Mouse (Mus musculus) embryonic facial prominence, embryonic 12.5 days (tissue): Measurements from ENCODE around the gene Aff1. TPM values are rescaled to one million over a fixed set of nuclear protein-coding genes. Genes with fewer than 3 reads are reported as not detected.

Experiments
- ATAC-seq: fragments of 200-750 bp; cut with Nextera tagmentation; 2 replicates; pipeline ENCODE4 v1.8.0; 2017; ENCODE audit not compliant: insufficient number of reproducible peaks, insufficient read depth, low FRiP score, low TSS enrichment
- H3K27ac ChIP-seq: fragments of 300-500 bp; sonication (generic); 2 replicates; pipeline ENCODE4 v1.5.1; 2016; ENCODE audit warnings: mild to moderate bottlenecking
- H3K27me3 ChIP-seq: fragments of 300-500 bp; sonication (generic); 2 replicates; pipeline ENCODE4 v1.6.1; 2016; ENCODE audit warnings: mild to moderate bottlenecking, moderate library complexity
- H3K36me3 ChIP-seq: fragments of 300-500 bp; sonication (generic); 2 replicates; pipeline ENCODE4 v1.6.1; 2016; ENCODE audit warnings: mild to moderate bottlenecking
- H3K4me1 ChIP-seq: fragments of 300-500 bp; sonication (generic); 2 replicates; pipeline ENCODE4 v1.6.1; 2016
- H3K4me2 ChIP-seq: fragments of 300-500 bp; sonication (generic); replicated peaks from 2 replicates; pipeline ENCODE4 v1.6.1; 2016; ENCODE audit warnings: mild to moderate bottlenecking, moderate library complexity
- H3K4me3 ChIP-seq: fragments of 300-500 bp; sonication (generic); 2 replicates; pipeline ENCODE4 v1.5.1; 2016; ENCODE audit warnings: mild to moderate bottlenecking
- H3K9ac ChIP-seq: fragments of 300-500 bp; sonication (generic); 2 replicates; pipeline ENCODE4 v1.6.1; 2016; ENCODE audit warnings: mild to moderate bottlenecking, moderate library complexity
- H3K9me3 ChIP-seq: fragments of 300-500 bp; sonication (generic); 2 replicates; pipeline ENCODE4 v1.6.1; 2016; ENCODE audit warnings: mild to moderate bottlenecking, moderate library complexity
- WGBS: fragments of 180-500 bp; shearing (Covaris S2); methylation state at CpG from one replicate; pipeline ENCODE4 v1.1.7; 2016; 5-methylcytosine and 5-hydroxymethylcytosine counted together
- polyA plus RNA-seq: library from polyadenylated mRNA; unstranded; fragments of >200 nt; fragmentation: Nextera tagmentation; extraction: Ambion mirVana; gene quantifications from 2 replicates; pipeline ENCODE4 v1.2.1, GENCODE M21; 2016

The Aff1 gene
- polyA plus RNA-seq, 1 experiment from 2014 or later: 4.8 TPM

DNA sequence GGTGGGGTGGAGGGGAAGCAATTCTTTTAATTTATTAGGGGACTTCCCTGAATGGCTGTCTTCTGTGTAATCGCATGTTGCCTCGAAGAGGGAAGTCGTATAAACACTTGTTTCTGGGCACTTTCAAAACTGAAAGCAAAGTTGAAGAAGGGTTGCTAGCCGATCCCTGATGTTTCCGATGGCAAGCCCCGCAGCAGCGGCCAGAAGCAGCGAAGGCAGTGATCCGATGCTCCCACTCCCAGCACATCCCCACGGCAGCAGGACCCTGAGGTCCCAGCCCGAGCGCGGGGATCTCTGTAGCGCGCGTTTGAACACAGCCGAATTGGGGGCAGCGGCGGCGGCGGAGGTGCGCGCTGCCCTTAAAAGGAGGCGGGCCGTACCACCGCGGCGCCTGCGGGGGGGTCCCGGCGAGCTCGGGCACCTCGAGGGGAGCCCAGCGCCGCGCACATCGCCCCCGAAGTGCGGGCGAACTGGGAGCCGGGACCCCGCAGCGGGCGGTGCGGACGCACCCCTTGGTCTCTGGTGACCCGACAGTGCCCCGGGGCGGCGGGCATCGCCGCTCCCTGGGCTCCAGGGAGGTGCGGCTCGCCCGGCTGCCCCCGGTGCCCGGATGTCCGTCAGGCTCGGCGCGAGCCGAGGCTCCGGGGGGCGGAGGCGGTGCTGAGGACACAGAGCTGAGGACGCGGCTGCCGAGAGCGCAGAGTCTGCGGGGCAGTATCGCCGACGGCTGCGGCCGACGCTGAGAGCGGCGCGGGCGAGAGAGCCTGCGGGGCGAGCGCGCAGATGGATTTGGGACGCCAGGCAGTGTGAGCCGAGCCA, 61.5 kb downstream of the Aff1 start:
- H3K36me3 ChIP-seq: no peaks in the 10 kb centered on the region
- H3K27me3 ChIP-seq: 0 out of 2 replicates have a peak, but pooled peaks cover 9% of the 10 kb centered on the region
- H3K4me1 ChIP-seq: 0 out of 2 replicates have a peak, but pooled peaks cover 3% of the 10 kb centered on the region
- no peaks in the 10 kb centered on the region for H3K9me3 ChIP-seq
- H3K4me2 ChIP-seq: peak overlapping the region; percentile 72
- peak overlapping the region; percentile 64 for H3K4me3 ChIP-seq
- H3K27ac ChIP-seq: peak overlapping the region; percentile 81
- under 1% methylated on average over 66 of the region's 86 CpGs for WGBS
- H3K9ac ChIP-seq: peak overlapping the region; percentile 65
- peak; percentile 91 for ATAC-seq

DNA sequence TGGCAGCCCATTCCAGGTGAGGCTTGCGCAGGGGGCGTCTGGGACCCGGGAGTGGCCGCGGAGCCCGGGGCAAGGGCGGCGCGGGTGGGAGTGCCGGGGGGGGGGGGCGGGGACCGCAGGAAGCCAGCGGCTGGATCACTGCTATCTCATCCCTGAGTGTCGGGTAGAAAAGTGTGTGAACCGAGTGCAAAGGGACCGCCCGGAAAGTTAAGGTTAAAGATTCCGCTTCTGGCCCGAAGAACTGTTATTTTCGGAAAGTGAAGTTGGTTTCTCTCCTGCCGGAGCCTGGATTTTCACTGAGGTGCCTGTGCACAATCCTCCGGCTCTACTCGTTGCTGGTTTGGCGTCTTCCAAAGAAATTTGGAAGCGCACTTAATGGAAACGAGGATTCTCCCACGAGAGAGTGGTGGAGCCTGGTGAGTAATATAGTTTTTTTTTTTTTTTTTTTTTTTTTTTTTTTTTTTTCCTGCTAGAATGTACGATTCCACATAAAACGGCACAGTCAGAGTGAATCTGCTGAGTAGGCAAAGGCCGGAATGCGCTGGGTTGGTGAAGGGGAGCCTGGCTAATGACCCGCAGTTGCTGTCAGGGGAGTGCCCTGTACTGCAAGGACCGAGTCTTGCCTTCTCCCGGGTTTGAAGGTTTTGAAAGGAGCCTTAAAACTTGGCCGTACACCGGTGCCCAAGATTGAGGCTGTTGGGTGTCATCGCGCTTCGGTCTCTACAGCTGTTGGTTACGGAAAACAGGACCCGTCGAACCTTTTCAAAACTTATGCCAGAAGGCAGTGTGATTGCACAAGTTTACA, 62.4 kb downstream of the Aff1 start:
- H3K27me3 ChIP-seq: 0 out of 2 replicates have a peak, but pooled peaks cover 9% of the 10 kb centered on the region

DNA sequence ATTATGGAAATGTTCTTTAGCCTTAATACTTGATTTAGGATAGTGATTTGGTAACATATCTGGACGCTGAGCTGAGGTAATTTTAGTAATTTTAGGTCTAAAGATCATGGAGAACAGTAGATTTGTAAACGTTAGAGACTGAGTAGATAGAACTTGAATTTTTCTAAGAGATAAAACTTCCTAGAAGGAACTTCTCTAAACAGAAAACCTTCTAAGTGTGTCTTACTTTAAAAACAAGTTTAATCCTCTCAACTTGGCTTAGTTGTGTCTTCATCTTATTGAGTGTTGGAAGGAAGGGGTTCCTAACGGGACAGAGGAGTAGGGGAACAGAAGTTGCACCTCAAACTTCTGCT, 62.9 kb downstream of the Aff1 start:
- Histone ChIP-seq H3K27ac (no peak overlapping the region), H3K9ac (no peak overlapping the region), H3K4me2 (peak overlapping the region; percentile 72), H3K4me1 (peaks cover 6% of the 10 kb centered on the region; the same call in 1 of the 2 replicates), H3K36me3 (no peaks in the 10 kb centered on the region), H3K4me3 (peak overlapping the region; percentile 64), H3K9me3 (no peaks in the 10 kb centered on the region), H3K27me3 (0 out of 2 replicates have a peak, but pooled peaks cover 9% of the 10 kb centered on the region)
- 42% methylated on average over 3 of the region's 3 CpGs for WGBS
- no peak for ATAC-seq

More for the DNA sequence above, 62.4 kb downstream of the Aff1 start:
- peak overlapping the region; percentile 65 for H3K9ac ChIP-seq
- 3% methylated on average over 40 of the region's 42 CpGs for WGBS
- H3K4me3 ChIP-seq: peak overlapping the region; percentile 64
- no peaks in the 10 kb centered on the region for H3K36me3 ChIP-seq
- ATAC-seq: no peak; the same call in 1 of the 2 replicates
- H3K4me2 ChIP-seq: peak overlapping the region; percentile 72
- peak overlapping the region; percentile 81 for H3K27ac ChIP-seq
- 0 out of 2 replicates have a peak, but pooled peaks cover 3% of the 10 kb centered on the region for H3K4me1 ChIP-seq
- H3K9me3 ChIP-seq: no peaks in the 10 kb centered on the region

DNA sequence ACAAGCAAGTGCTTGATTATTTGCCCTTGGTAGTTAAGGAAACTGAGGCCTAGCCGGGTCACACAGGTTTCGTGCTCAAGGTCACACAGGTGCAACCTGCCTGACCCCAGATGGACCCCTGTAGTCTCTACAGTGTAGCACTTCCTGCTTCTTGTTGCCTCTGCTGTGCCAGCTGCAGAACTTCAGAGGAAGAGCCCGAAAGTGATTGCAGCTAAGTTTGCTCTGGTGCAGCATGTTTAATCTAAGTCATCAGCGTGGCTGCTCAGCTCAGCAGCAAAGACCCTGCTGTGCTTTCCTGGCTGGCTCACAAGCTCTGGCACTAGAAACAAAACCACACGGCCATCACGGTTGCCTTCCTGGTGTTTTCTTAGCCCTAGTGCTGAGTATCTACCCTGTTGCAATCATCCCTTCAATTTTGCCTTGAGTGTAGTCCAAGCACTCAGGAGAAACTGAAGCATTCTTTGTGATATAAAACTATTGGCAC, 64.1 kb downstream of the Aff1 start:
- no peaks in the 10 kb centered on the region for H3K36me3 ChIP-seq
- H3K27ac ChIP-seq: no peak overlapping the region
- ATAC-seq: no peak
- no peak overlapping the region for H3K9ac ChIP-seq
- H3K4me1 ChIP-seq: peaks cover 14% of the 10 kb centered on the region; the same call in 1 of the 2 replicates
- WGBS: 53% methylated on average over 6 of the region's 6 CpGs
- no peak overlapping the region for H3K4me2 ChIP-seq
- no peak overlapping the region for H3K4me3 ChIP-seq
- no peaks in the 10 kb centered on the region for H3K9me3 ChIP-seq
- 0 out of 2 replicates have a peak, but pooled peaks cover 5% of the 10 kb centered on the region for H3K27me3 ChIP-seq

DNA sequence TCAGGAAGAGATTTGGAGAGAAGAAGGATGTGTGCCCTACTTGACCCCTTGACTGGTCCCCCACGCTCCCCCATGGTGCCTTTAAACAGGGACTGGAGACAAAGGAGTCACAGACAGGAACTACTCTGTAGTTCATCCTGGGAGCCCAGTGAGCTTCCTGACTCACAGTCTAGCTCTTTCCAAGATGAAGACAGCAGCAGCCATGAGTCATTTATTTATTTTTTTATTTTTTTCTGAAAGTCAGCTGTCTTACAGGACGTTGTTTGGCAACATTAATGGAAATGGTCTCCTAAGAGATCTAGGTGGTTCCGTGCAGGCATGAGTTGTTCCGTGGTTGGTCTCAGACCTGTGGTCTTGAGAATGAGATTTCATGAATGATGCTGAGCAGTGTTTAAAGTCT, 66.3 kb downstream of the Aff1 start:
- Histone ChIP-seq H3K4me3 (no peak overlapping the region), H3K27ac (no peak overlapping the region), H3K9me3 (no peaks in the 10 kb centered on the region), H3K4me2 (no peak overlapping the region), H3K27me3 (0 out of 2 replicates have a peak, but pooled peaks cover 2% of the 10 kb centered on the region), H3K4me1 (peaks cover 11% of the 10 kb centered on the region; the same call in 1 of the 2 replicates), H3K36me3 (no peaks in the 10 kb centered on the region), H3K9ac (no peak overlapping the region)
- 69% methylated on average over 4 of the region's 4 CpGs for WGBS
- no peak for ATAC-seq

DNA sequence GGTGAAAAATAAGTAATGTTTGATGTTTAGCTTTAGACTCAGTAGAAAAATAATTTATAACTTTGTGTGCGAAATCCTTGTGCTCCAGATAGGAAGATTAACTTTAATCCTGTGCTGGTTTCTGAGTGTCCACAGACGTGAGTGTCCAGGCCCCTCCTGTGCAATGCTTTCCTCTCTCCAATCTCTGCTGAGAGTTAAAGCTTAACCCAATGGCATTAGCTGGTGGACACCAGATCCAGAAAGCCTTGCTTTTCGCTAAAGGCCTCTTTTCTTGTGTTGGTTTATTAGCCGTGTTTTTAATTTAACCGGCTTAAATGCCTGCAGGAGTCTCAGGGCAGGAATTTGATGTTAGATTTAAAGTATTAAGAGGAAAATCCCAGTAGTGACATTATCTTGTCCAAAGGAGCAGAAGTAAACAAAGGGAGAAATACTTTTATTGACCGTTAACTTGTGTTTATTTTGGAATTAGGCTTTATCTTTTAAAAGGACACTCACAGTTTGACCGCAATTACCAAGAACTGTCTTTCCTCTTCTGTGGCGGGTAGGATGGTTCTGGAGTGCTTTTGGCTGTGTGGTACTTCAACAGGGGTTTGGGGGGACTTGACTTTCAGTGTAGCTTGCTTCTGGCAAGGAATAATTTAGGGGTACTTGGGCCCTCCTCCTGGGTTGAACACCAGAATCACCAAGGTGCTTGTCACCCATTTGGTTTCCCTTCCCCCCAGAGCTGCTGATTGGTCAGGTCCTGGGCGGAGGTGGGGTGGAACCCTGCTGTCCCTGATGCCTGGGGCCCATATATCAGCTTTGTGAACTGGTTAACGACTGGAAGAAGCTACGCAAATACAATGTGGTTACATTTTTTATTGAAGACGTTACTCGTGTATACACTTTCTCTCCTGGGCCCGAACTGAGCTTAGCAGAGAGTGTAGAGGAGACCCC, 67.6 kb downstream of the Aff1 start:
- WGBS: 42% methylated on average over 14 of the region's 14 CpGs
- Histone ChIP-seq H3K4me3 (peak overlapping the region; percentile 32), H3K4me1 (peaks cover 11% of the 10 kb centered on the region; the same call in 1 of the 2 replicates), H3K27me3 (0 out of 2 replicates have a peak, but pooled peaks cover 2% of the 10 kb centered on the region), H3K36me3 (no peaks in the 10 kb centered on the region), H3K27ac (no peak overlapping the region), H3K9ac (0 out of 2 replicates have a peak overlapping the region, but pooled peaks have one; percentile 31), H3K4me2 (peak overlapping the region; percentile 67), H3K9me3 (no peaks in the 10 kb centered on the region)
- ATAC-seq: 0 out of 2 replicates have a peak, but pooled peaks have one; percentile 15

DNA sequence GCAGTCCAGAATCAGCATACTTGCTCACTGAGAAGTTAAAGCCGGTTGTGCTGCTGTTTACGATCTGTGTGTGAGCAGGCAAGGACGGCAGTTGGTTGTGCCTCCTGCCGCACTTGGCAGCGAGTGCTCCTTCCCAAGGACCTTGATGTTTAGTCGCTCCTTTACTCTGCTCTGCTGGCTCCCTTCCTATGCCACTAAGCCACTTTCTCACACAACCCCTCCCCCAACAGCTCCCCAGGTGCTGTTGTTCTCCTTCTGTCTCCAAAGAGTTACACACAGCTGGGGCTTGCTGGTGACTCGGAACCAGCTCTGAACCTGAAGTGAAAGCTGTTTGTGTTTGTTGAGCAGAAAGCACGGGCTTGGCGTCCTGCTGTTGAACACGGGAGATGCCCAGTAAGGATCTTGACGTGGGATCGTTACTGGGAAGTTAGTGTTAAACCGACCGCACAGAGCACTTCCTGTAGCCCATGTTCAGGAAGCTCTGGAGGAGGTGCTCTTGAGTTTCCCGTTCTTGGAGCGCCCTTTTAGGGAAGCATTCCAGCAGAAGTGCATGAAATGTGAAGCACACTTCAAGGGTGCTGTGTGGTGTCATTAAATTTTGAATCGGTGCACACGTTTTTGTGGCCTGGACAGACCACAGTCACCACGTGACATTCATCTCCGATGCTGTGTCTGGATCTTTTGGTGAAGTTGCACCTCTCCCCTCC, 68.4 kb downstream of the Aff1 start:
- H3K4me2 ChIP-seq: peak overlapping the region; percentile 67
- H3K36me3 ChIP-seq: no peaks in the 10 kb centered on the region
- peaks cover 11% of the 10 kb centered on the region; the same call in 1 of the 2 replicates for H3K4me1 ChIP-seq
- H3K9me3 ChIP-seq: no peaks in the 10 kb centered on the region
- no peak for ATAC-seq
- peak overlapping the region; percentile 31; the same call in 1 of the 2 replicates for H3K9ac ChIP-seq
- 2% methylated on average over 20 of the region's 20 CpGs for WGBS
- H3K4me3 ChIP-seq: peak overlapping the region; percentile 32
- no peak overlapping the region for H3K27ac ChIP-seq
- H3K27me3 ChIP-seq: 0 out of 2 replicates have a peak, but pooled peaks cover under 1% of the 10 kb centered on the region

DNA sequence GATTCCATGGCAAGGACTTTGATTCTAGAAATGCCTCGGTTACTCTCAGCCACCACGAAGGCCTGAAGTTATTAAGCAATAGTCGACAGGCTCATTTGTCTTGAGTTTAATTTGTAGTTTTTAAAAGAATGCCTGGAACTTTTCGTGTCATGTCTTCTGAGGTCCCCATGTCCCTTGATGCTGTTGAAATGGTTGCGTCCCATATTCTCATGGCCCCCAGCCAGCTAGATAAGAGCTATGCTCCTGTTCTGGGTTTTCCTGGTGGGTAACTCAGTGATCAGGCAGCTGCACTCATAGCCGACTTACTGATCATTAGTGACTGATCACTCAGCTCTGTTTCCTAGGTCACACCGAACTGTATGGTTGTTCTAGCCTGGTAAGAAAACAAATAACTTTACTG, 69.6 kb downstream of the Aff1 start:
- WGBS: 85% methylated on average over 7 of the region's 7 CpGs
- H3K4me3 ChIP-seq: no peak overlapping the region
- no peak overlapping the region for H3K27ac ChIP-seq
- no peaks in the 10 kb centered on the region for H3K36me3 ChIP-seq
- H3K9me3 ChIP-seq: 0 out of 2 replicates have a peak, but pooled peaks cover 3% of the 10 kb centered on the region
- ATAC-seq: no peak
- H3K27me3 ChIP-seq: no peaks in the 10 kb centered on the region
- peaks cover 11% of the 10 kb centered on the region; the same call in 1 of the 2 replicates for H3K4me1 ChIP-seq
- H3K9ac ChIP-seq: no peak overlapping the region
- no peak overlapping the region for H3K4me2 ChIP-seq

DNA sequence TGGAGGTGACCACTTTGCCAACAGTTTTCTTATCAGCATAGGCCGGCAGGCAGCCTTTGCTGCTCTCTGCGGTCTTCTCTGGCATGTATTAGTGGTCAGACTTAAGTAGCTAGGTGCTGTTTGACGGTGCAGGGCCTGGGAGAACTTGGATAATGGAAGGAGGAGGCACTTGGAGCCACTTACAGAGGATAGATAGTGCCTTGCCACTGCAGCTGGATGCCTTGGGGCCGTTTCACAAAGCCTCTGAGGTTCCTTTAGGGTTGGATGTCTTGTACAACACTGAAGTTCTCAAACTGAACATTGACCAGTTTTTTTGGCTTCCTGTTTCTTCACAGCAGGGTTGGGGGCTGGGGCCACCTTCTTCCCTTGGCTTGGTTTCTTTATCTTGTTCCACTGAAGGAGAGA, 70.7 kb downstream of the Aff1 start:
- H3K9me3 ChIP-seq: 0 out of 2 replicates have a peak, but pooled peaks cover 3% of the 10 kb centered on the region
- H3K27me3 ChIP-seq: no peaks in the 10 kb centered on the region
- no peak overlapping the region for H3K4me3 ChIP-seq
- H3K4me1 ChIP-seq: peaks cover 11% of the 10 kb centered on the region; the same call in 1 of the 2 replicates
- no peak overlapping the region for H3K9ac ChIP-seq
- no peak overlapping the region for H3K27ac ChIP-seq
- WGBS: 65% methylated on average over 4 of the region's 4 CpGs
- H3K36me3 ChIP-seq: no peaks in the 10 kb centered on the region
- H3K4me2 ChIP-seq: no peak overlapping the region
- ATAC-seq: no peak

DNA sequence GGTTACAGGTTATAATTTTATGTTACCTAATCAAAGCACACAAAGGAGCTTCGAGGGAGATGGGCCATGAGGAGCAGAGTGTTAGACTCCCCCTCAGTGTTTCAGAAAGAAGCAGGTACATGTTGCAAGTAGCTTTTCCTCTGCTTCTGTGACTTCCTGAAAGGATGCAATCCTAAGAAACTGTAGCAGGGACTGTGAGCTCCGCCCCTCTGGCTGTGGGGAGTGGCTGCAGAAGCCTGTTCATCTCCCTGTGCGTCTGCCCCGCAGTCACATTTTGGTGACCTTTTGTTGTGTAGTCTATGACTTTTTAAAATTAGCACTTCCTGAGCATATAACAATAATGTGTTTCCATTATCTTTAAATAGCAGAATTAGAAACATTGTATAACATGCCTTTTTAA, 73.2 kb downstream of the Aff1 start:
- WGBS: 92% methylated on average over 4 of the region's 4 CpGs
- H3K27me3 ChIP-seq: no peaks in the 10 kb centered on the region
- no peak overlapping the region for H3K4me2 ChIP-seq
- H3K9me3 ChIP-seq: 0 out of 2 replicates have a peak, but pooled peaks cover 3% of the 10 kb centered on the region
- no peak overlapping the region for H3K9ac ChIP-seq
- H3K27ac ChIP-seq: no peak overlapping the region
- no peak overlapping the region for H3K4me3 ChIP-seq
- no peak for ATAC-seq
- peaks cover 6% of the 10 kb centered on the region; the same call in 1 of the 2 replicates for H3K4me1 ChIP-seq
- no peaks in the 10 kb centered on the region for H3K36me3 ChIP-seq
